ENCODE assay signal across 8 mouse cellular contexts in genomic region chr8:86882568-86883478, GRCm38 (mm10). TPM values are rescaled to one million over a fixed set of nuclear protein-coding genes. Genes with fewer than 3 reads are reported as not detected.
DNase-seq lines count a peak whose midpoint lies in the region; ATAC-seq and TF ChIP-seq lines count a peak whose summit lies in the region.

No protein-coding gene starts in this region.

- peak overlapping the region; percentile 29; the same call in 1 of the 2 replicates for H3K9ac ChIP-seq in heart, embryonic 11.5 days (ENCODE audit: low read depth, low read length)
- H3K9ac ChIP-seq in forebrain, embryonic 15.5 days (replicated peaks) = peak overlapping the region; percentile 77; the same call in 1 of the 2 replicates
- H3K9ac ChIP-seq in liver, postnatal 0 days (replicated peaks) = peak overlapping the region; percentile 38

- H3K27me3 ChIP-seq in heart, embryonic 11.5 days (ENCODE audit: control insufficient read depth, insufficient read depth, low read length) = no peaks in the 10 kb centered on the region
- no peaks in the 10 kb centered on the region for H3K27me3 ChIP-seq in E14TG2a.4 (ENCODE audit: insufficient read depth, low read length)
- H3K27me3 ChIP-seq in forebrain, embryonic 15.5 days = no peaks in the 10 kb centered on the region
- H3K27me3 ChIP-seq in liver, postnatal 0 days (ENCODE audit: insufficient read depth, low read length) = no peaks in the 10 kb centered on the region

- DNase-seq in heart, postnatal 4 days = no peak
- DNase-seq in liver, postnatal 0 days = no peak
- DNase-seq in layer of hippocampus, postnatal 36 days = no peak
- DNase-seq in spleen, postnatal 10 days (ENCODE audit: low spot score in 2 of 2) = no peak
- DNase-seq in layer of hippocampus, postnatal 10 days (ENCODE audit: low spot score in 2 of 2) = no peak

- no peaks in the 10 kb centered on the region; the same call in 1 of the 2 replicates for H3K36me3 ChIP-seq in heart, embryonic 11.5 days (ENCODE audit: control insufficient read depth, insufficient read depth, low read length)
- peaks cover 43% of the 10 kb centered on the region for H3K36me3 ChIP-seq in E14TG2a.4 (ENCODE audit: insufficient read depth, low read length)
- H3K36me3 ChIP-seq in forebrain, embryonic 15.5 days = no peaks in the 10 kb centered on the region; the same call in 1 of the 2 replicates
- H3K36me3 ChIP-seq in liver, postnatal 0 days (replicated peaks; ENCODE audit: insufficient read depth, low read length) = peaks cover 5% of the 10 kb centered on the region

- H3K27ac ChIP-seq in heart, embryonic 11.5 days (ENCODE audit: low read depth, low read length) = no peak overlapping the region
- no peak overlapping the region for H3K27ac ChIP-seq in forebrain, embryonic 15.5 days (replicated peaks)
- no peak overlapping the region; the same call in 1 of the 2 replicates for H3K27ac ChIP-seq in liver, postnatal 0 days (ENCODE audit: low read depth)

- no peak for TF ChIP-seq CTCF in E14TG2a.4 (conservative IDR thresholded peaks at IDR 0.05; ENCODE audit: low read length)
- TF ChIP-seq CTCF in liver, postnatal 0 days (IDR thresholded peaks at IDR 0.05; ENCODE audit: low read depth) = no peak

- H3K4me1 ChIP-seq in heart, embryonic 11.5 days (ENCODE audit: control insufficient read depth, insufficient read depth, low read length) = peaks cover 29% of the 10 kb centered on the region
- peaks cover 86% of the 10 kb centered on the region for H3K4me1 ChIP-seq in E14TG2a.4 (replicated peaks; ENCODE audit: low read depth, low read length)
- H3K4me1 ChIP-seq in forebrain, embryonic 15.5 days = peaks cover 22% of the 10 kb centered on the region
- peaks cover 38% of the 10 kb centered on the region for H3K4me1 ChIP-seq in liver, postnatal 0 days (ENCODE audit: insufficient read depth)

- TF ChIP-seq EP300 in liver, postnatal 0 days (IDR thresholded peaks at IDR 0.05; ENCODE audit: low read depth) = no peak

- H3K4me3 ChIP-seq in heart, embryonic 11.5 days (ENCODE audit: low read depth, low read length) = peak overlapping the region; percentile 94; the same call in 1 of the 2 replicates
- peak overlapping the region; percentile 96 for H3K4me3 ChIP-seq in E14TG2a.4 (replicated peaks; ENCODE audit: low read length)
- H3K4me3 ChIP-seq in forebrain, embryonic 15.5 days = peak overlapping the region; percentile 15
- H3K4me3 ChIP-seq in liver, postnatal 0 days (ENCODE audit: low read depth, low read length) = peak overlapping the region; percentile 97

- peak overlapping the region; percentile 82 for H3K4me2 ChIP-seq in heart, embryonic 11.5 days
- H3K4me2 ChIP-seq in forebrain, embryonic 15.5 days (replicated peaks) = peak overlapping the region; percentile 72
- peak overlapping the region; percentile 93 for H3K4me2 ChIP-seq in liver, postnatal 0 days (ENCODE audit: low read depth, low read length)

- no peaks in the 10 kb centered on the region for H3K9me3 ChIP-seq in heart, embryonic 11.5 days (replicated peaks; ENCODE audit: control insufficient read depth, low read length)
- no peaks in the 10 kb centered on the region for H3K9me3 ChIP-seq in E14TG2a.4 (ENCODE audit: low read length)
- no peaks in the 10 kb centered on the region for H3K9me3 ChIP-seq in forebrain, embryonic 15.5 days
- H3K9me3 ChIP-seq in liver, postnatal 0 days (ENCODE audit: low read length) = no peaks in the 10 kb centered on the region

- 64% methylated on average over 11 of the region's 11 CpGs for WGBS in heart, embryonic 11.5 days (ENCODE audit: insufficient replicate concordance)
- WGBS in forebrain, embryonic 15.5 days = 80% methylated on average over 11 of the region's 11 CpGs
- 74% methylated on average over 11 of the region's 11 CpGs for WGBS in liver, postnatal 0 days (ENCODE audit: insufficient replicate concordance)

- no peak for ATAC-seq in heart, embryonic 11.5 days (replicated peaks; ENCODE audit: insufficient number of reproducible peaks, low FRiP score, low TSS enrichment)
- no peak for ATAC-seq in forebrain, embryonic 15.5 days (replicated peaks)
- ATAC-seq in liver, postnatal 0 days = no peak

RNA-seq across cellular contexts. Expression of gene N4bp1, which starts 2.2 kb away (rescaled TPM):
- 7.2 and 9.6 TPM in 2 replicates for polyA plus RNA-seq in heart, embryonic 11.5 days (2014; fragmentation: Nextera tagmentation; extraction: Ambion mirVana)
- total RNA-seq in heart, postnatal 4 days (2021) = 10 to 100 TPM; 23.3 to 24.0 TPM
- 10.0 and 10.9 TPM in 2 replicates for polyA plus RNA-seq in forebrain, embryonic 15.5 days (2015; fragmentation: Nextera tagmentation; extraction: Ambion mirVana)
- 2.3 and 2.6 TPM in 2 replicates for polyA plus RNA-seq in liver, postnatal 0 days (2015; fragmentation: Nextera tagmentation; extraction: Ambion mirVana)
- total RNA-seq in layer of hippocampus, postnatal 36 days (2021) = 10 to 100 TPM; 38.5 to 40.9 TPM
- 10 to 100 TPM; 25.9 to 27.0 TPM for total RNA-seq in layer of hippocampus, postnatal 10 days (2021)

Comparison
In these comparisons a context has a peak if more than half of its experiments do, and no peak if none do; other contexts are left out.
1. H3K4me3 ChIP-seq: peak in every context shown above with its lines; median percentile 97 in liver, postnatal 0 days; 96 in E14TG2a.4; 94 in heart, embryonic 11.5 days; 15 in forebrain, embryonic 15.5 days.